Mouse (Mus musculus): Measurements from ENCODE around the gene Elk3. TPM values are rescaled to one million over a fixed set of nuclear protein-coding genes. Genes with fewer than 3 reads are reported as not detected.

The Elk3 gene
- polyA plus RNA-seq, 2 experiments, result 42.4 to 60.9 TPM

GRCm38 (mm10) chr10:93338526-93338925, 27.6 kb upstream of the Elk3 start:
- Histone ChIP-seq H3K36me3 (ENCODE audit: control insufficient read depth, insufficient read depth, low read length) (no peaks in the 10 kb centered on the region), H3K4me1 (ENCODE audit: control insufficient read depth, insufficient read depth, low read length) (no peaks in the 10 kb centered on the region), H3K4me3 (replicated peaks; ENCODE audit: low read length) (no peak overlapping the region), H3K9ac (ENCODE audit: low read depth, low read length, severe bottlenecking) (no peak overlapping the region), H3K9me3 (ENCODE audit: control insufficient read depth, low read length) (no peaks in the 10 kb centered on the region), H3K27me3 (ENCODE audit: control insufficient read depth, insufficient read depth, low read length) (no peaks in the 10 kb centered on the region), H3K4me2 (replicated peaks; ENCODE audit: low read depth, low read length, severe bottlenecking) (no peak overlapping the region), H3K27ac (replicated peaks; ENCODE audit: low read depth, low read length) (no peak overlapping the region)
- DNase-seq (ENCODE audit: low spot score), result no peak
- no peak for ATAC-seq (ENCODE audit: low FRiP score, low read depth)
- WGBS, result 81% methylated on average over 5 of the region's 5 CpGs
- TF ChIP-seq POLR2A (IDR thresholded peaks at IDR 0.05; ENCODE audit: borderline replicate concordance, extremely low read depth, insufficient read depth, insufficient read length), result no peak

DNA sequence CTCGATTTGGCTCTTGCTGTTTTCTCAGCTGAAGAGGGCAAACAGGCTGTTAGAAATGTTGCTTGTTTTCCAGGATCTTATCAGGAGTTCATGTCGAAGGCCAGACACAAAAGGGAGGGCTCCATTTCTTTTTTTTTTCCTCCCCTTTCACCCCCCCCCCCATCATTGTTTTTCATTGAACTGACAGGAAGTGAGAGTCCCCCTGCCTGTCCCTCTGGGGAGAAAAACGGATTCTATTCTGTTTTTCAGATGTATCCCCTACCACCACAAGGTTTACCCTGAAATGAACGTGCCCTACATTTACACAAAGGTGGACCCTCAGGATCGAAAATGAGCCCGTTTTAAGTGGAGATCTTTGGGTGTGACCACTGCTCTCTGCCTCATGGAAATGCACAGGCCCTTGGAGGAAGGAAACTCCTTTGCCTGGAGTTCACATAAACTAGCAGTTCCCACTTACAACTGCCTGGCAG, 25.6 kb upstream of the Elk3 start:
- Histone ChIP-seq H3K4me3 (replicated peaks; ENCODE audit: low read length) (no peak overlapping the region), H3K27ac (replicated peaks; ENCODE audit: low read depth, low read length) (no peak overlapping the region)

DNA sequence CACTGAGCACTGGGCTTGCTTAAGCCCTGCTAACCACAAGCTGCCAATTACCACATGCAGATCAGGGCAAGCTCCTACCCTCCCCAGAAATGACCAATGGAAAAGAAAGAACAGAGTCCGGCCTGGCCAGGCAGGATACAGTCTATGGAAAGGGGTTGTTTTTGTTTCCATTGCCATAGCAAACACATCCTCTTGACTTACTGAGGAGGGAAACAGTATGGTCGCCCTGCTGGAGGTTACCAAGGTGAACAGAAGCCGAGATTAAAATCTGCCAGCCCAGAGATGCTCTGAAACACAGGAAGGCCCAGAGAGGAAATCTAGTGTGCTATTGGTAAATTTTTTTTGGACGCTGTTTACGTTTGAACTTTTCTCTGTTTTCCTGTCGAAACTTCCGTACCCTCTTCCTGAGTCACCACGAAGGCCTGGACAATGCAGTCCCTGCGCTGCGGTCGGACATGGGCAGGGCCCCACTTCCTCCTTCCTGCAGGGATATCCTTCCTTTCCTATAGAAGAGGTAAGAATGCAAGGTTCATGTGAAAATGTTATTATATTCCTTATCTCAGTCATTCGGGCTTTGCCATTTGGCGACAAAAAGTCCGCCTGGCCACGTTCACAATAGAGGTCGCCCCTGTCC, 25.0 kb upstream of the Elk3 start:
- H3K4me1 ChIP-seq (ENCODE audit: control insufficient read depth, insufficient read depth, low read length), result no peaks in the 10 kb centered on the region
- no peak overlapping the region for H3K27ac ChIP-seq (replicated peaks; ENCODE audit: low read depth, low read length)
- 86% methylated on average over 16 of the region's 16 CpGs for WGBS
- H3K9ac ChIP-seq (ENCODE audit: low read depth, low read length, severe bottlenecking), result no peak overlapping the region
- no peak for TF ChIP-seq POLR2A (IDR thresholded peaks at IDR 0.05; ENCODE audit: borderline replicate concordance, extremely low read depth, insufficient read depth, insufficient read length)
- H3K9me3 ChIP-seq (ENCODE audit: control insufficient read depth, low read length), result no peaks in the 10 kb centered on the region
- DNase-seq (ENCODE audit: low spot score) (peak; percentile 14), ATAC-seq (ENCODE audit: low FRiP score, low read depth) (no peak; the same call in 1 of the 2 replicates)
- H3K4me2 ChIP-seq (replicated peaks; ENCODE audit: low read depth, low read length, severe bottlenecking), result no peak overlapping the region
- no peaks in the 10 kb centered on the region for H3K27me3 ChIP-seq (ENCODE audit: control insufficient read depth, insufficient read depth, low read length)
- H3K36me3 ChIP-seq (ENCODE audit: control insufficient read depth, insufficient read depth, low read length), result no peaks in the 10 kb centered on the region
- H3K4me3 ChIP-seq (replicated peaks; ENCODE audit: low read length), result no peak overlapping the region

More for the DNA sequence above, 25.6 kb upstream of the Elk3 start:
- no peaks in the 10 kb centered on the region for H3K27me3 ChIP-seq (ENCODE audit: control insufficient read depth, insufficient read depth, low read length)
- no peaks in the 10 kb centered on the region for H3K9me3 ChIP-seq (ENCODE audit: control insufficient read depth, low read length)
- ATAC-seq (ENCODE audit: low FRiP score, low read depth) (no peak), DNase-seq (ENCODE audit: low spot score) (no peak)
- no peak overlapping the region for H3K4me2 ChIP-seq (replicated peaks; ENCODE audit: low read depth, low read length, severe bottlenecking)
- WGBS, result 75% methylated on average over 6 of the region's 6 CpGs
- no peak overlapping the region for H3K9ac ChIP-seq (ENCODE audit: low read depth, low read length, severe bottlenecking)
- TF ChIP-seq POLR2A (IDR thresholded peaks at IDR 0.05; ENCODE audit: borderline replicate concordance, extremely low read depth, insufficient read depth, insufficient read length), result no peak
- H3K4me1 ChIP-seq (ENCODE audit: control insufficient read depth, insufficient read depth, low read length), result no peaks in the 10 kb centered on the region
- no peaks in the 10 kb centered on the region for H3K36me3 ChIP-seq (ENCODE audit: control insufficient read depth, insufficient read depth, low read length)

- no peaks in the 10 kb centered on the region for H3K4me1 ChIP-seq (ENCODE audit: control insufficient read depth, insufficient read depth, low read length)
- no peak overlapping the region for H3K4me3 ChIP-seq (replicated peaks; ENCODE audit: low read length)
- H3K9ac ChIP-seq (ENCODE audit: low read depth, low read length, severe bottlenecking), result no peak overlapping the region
- no peaks in the 10 kb centered on the region for H3K9me3 ChIP-seq (ENCODE audit: control insufficient read depth, low read length)
- 56% methylated on average over 2 of the region's 2 CpGs for WGBS
- no peaks in the 10 kb centered on the region for H3K36me3 ChIP-seq (ENCODE audit: control insufficient read depth, insufficient read depth, low read length)
- no peak for TF ChIP-seq POLR2A (IDR thresholded peaks at IDR 0.05; ENCODE audit: borderline replicate concordance, extremely low read depth, insufficient read depth, insufficient read length)
- H3K4me2 ChIP-seq (replicated peaks; ENCODE audit: low read depth, low read length, severe bottlenecking), result no peak overlapping the region
- no peak overlapping the region for H3K27ac ChIP-seq (replicated peaks; ENCODE audit: low read depth, low read length)
- DNase-seq (ENCODE audit: low spot score) (no peak), ATAC-seq (ENCODE audit: low FRiP score, low read depth) (no peak)
- no peaks in the 10 kb centered on the region for H3K27me3 ChIP-seq (ENCODE audit: control insufficient read depth, insufficient read depth, low read length)
Observed at GRCm38 (mm10) chr10:93335001-93335400, 24.1 kb upstream of the Elk3 start.

DNA sequence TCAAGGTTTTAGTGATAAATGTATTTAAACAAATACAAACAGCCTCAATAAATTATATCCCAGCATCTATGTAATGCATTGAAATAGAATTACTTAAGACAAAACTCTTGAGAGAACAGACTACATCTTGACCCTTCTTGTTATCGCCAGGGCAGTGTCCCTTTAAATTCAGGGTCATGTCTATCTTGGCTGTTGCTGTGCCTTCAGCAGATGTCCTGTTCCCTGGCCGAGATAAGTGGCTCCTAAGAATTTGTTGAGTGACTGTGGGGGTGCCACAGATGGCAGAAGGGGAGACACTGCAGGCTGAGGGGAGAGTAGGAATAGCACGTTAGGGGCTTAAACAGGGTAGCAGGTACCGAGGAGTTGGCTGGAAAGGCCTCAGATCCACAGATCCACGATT, 22.3 kb upstream of the Elk3 start:
- ATAC-seq (ENCODE audit: low FRiP score, low read depth), result no peak
- 67% methylated on average over 5 of the region's 5 CpGs for WGBS

More for the DNA sequence above, 22.3 kb upstream of the Elk3 start:
- H3K4me1 ChIP-seq (ENCODE audit: control insufficient read depth, insufficient read depth, low read length), result 0 out of 2 replicates have a peak, but pooled peaks cover 3% of the 10 kb centered on the region
- H3K4me3 ChIP-seq (replicated peaks; ENCODE audit: low read length), result no peak overlapping the region
- H3K9me3 ChIP-seq (ENCODE audit: control insufficient read depth, low read length), result no peaks in the 10 kb centered on the region
- no peak for TF ChIP-seq POLR2A (IDR thresholded peaks at IDR 0.05; ENCODE audit: borderline replicate concordance, extremely low read depth, insufficient read depth, insufficient read length)
- H3K36me3 ChIP-seq (ENCODE audit: control insufficient read depth, insufficient read depth, low read length), result no peaks in the 10 kb centered on the region
- no peak overlapping the region for H3K4me2 ChIP-seq (replicated peaks; ENCODE audit: low read depth, low read length, severe bottlenecking)
- no peak overlapping the region for H3K27ac ChIP-seq (replicated peaks; ENCODE audit: low read depth, low read length)
- no peaks in the 10 kb centered on the region for H3K27me3 ChIP-seq (ENCODE audit: control insufficient read depth, insufficient read depth, low read length)
- no peak for DNase-seq (ENCODE audit: low spot score)
- no peak overlapping the region for H3K9ac ChIP-seq (ENCODE audit: low read depth, low read length, severe bottlenecking)
